Mouse (Mus musculus) embryonic facial prominence, embryonic 15.5 days (tissue): Measurements from ENCODE around the gene Schip1. TPM values are rescaled to one million over a fixed set of nuclear protein-coding genes. Genes with fewer than 3 reads are reported as not detected.

Experiments used
- ATAC-seq: fragments of 200-750 bp; cut with Nextera tagmentation; 2 replicates; pipeline ENCODE4 v1.8.0; 2017; ENCODE audit warnings: low read depth, moderate TSS enrichment; ENCODE audit not compliant: insufficient number of reproducible peaks, low FRiP score, low TSS enrichment
- H3K27ac ChIP-seq: fragments of 300-500 bp; sonication (generic); replicated peaks from 2 replicates; pipeline ENCODE4 v1.5.1; 2015; ENCODE audit warnings: mild to moderate bottlenecking, inconsistent platforms
- H3K27me3 ChIP-seq: fragments of 300-500 bp; sonication (generic); 2 replicates; pipeline ENCODE4 v1.6.1; 2015; ENCODE audit warnings: inconsistent platforms
- H3K36me3 ChIP-seq: fragments of 300-500 bp; sonication (generic); 2 replicates; pipeline ENCODE4 v1.6.1; 2015; ENCODE audit warnings: mild to moderate bottlenecking, inconsistent platforms
- H3K4me1 ChIP-seq: fragments of 300-500 bp; sonication (generic); 2 replicates; pipeline ENCODE4 v1.6.1; 2015; ENCODE audit warnings: inconsistent platforms
- H3K4me2 ChIP-seq: fragments of 300-500 bp; sonication (generic); replicated peaks from 2 replicates; pipeline ENCODE4 v1.6.1; 2015; ENCODE audit warnings: mild to moderate bottlenecking, inconsistent platforms
- H3K4me3 ChIP-seq: fragments of 300-500 bp; sonication (generic); replicated peaks from 2 replicates; pipeline ENCODE4 v1.5.1; 2015; ENCODE audit warnings: mild to moderate bottlenecking, inconsistent platforms
- H3K9ac ChIP-seq: fragments of 300-500 bp; sonication (generic); 2 replicates; pipeline ENCODE4 v1.6.1; 2015; ENCODE audit warnings: inconsistent platforms
- H3K9me3 ChIP-seq: fragments of 300-500 bp; sonication (generic); replicated peaks from 2 replicates; pipeline ENCODE4 v1.6.1; 2016; ENCODE audit warnings: inconsistent platforms
- WGBS: fragments of 180-500 bp; shearing (Covaris S2); methylation state at CpG from one replicate; pipeline ENCODE4 v1.1.7; 2015; 5-methylcytosine and 5-hydroxymethylcytosine counted together
- polyA plus RNA-seq: library from polyadenylated mRNA; unstranded; fragments of >200 nt; fragmentation: Nextera tagmentation; extraction: Ambion mirVana; gene quantifications from 2 replicates; pipeline ENCODE4 v1.2.1, GENCODE M21; 2015

Schip1 gene
- polyA plus RNA-seq, 1 experiment from 2014 or later, result 30.9 TPM

DNA sequence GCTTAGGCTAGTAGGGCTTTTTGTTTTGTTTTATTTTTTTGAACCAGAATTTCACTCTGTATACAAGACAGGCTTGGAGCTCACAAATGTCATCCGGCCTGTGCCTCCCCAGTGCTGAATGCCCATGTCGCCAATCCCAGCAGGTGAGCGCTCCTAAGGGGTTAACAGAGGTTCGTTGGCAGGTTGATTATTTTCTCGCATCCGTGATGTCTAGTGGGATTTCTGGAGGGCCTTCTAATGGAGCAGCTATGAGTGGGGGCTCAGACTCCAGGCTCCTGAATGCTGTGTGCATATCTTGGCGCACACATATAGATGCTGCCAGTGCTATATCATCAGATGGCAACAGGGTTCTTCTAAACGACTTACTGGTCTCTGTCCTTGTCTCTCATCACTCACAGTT is 510.0 kb downstream of the Schip1 start:
- no peaks in the 10 kb centered on the region for H3K27me3 ChIP-seq
- no peaks in the 10 kb centered on the region for H3K36me3 ChIP-seq
- ATAC-seq, result no peak
- no peak overlapping the region for H3K4me3 ChIP-seq
- H3K4me1 ChIP-seq, result peaks cover 21% of the 10 kb centered on the region
- no peak overlapping the region for H3K4me2 ChIP-seq
- H3K9ac ChIP-seq, result no peak overlapping the region
- no peaks in the 10 kb centered on the region for H3K9me3 ChIP-seq
- WGBS, result 73% methylated on average over 8 of the region's 8 CpGs
- H3K27ac ChIP-seq, result no peak overlapping the region

DNA sequence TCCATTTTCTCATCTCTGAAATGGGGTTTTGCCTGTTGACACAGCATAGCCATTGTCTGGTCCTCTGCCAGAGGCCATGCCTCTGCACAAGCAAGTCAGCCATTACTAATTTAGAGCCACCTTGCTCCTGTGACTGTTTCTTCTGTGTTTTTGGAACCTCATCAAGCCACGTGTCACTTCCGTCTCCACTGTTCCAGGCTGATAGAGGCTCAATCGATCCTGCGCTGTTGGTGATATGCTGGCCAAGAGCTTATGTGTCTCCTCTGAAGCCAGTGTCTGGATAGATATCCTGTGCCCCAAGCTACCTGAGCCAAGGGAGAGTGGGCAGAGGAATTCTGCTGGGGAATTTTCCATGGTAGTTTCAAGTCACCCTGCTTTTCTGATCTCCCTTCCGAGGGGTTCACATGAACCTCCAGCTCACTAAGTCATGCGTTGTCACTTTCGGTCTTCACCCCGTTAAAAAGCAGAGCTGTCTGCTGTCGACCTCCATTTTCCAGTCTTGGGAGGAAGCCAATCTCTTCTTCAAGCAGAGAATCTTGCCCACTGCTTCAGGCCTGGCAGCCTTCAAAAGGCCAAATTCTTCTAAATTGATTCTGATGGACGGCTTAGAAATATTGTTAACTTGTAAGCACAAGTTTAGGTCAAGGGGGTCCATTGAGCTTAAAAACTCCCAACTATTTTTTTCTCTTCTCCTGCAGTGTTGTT is 511.2 kb downstream of the Schip1 start:
- Histone ChIP-seq H3K27me3 (no peaks in the 10 kb centered on the region), H3K27ac (no peak overlapping the region), H3K9me3 (no peaks in the 10 kb centered on the region), H3K4me2 (no peak overlapping the region), H3K36me3 (no peaks in the 10 kb centered on the region), H3K9ac (no peak overlapping the region), H3K4me1 (peaks cover 21% of the 10 kb centered on the region), H3K4me3 (no peak overlapping the region)
- no peak for ATAC-seq
- WGBS, result 67% methylated on average over 10 of the region's 10 CpGs

DNA sequence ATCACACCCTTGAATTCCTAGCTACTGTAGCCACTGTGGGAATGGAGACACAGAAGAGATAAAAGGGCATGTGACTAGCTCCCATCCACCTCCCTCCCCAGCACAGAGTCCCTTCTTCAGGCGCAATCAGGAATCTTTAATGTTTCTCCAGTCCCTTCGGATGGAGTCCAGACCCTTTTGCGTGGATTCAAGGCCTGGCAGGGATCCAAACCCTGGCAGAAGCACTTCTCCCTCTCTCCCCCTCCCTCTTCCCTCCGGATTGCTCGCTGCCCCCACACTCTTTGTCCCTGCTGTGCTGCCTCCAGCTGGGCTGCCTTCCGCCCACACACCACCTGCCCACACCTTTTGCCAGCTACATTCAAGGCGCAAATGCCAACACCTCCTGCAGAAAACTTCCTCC is 511.8 kb downstream of the Schip1 start:
- Histone ChIP-seq H3K27ac (no peak overlapping the region), H3K4me2 (no peak overlapping the region), H3K9ac (no peak overlapping the region), H3K4me1 (peaks cover 21% of the 10 kb centered on the region), H3K27me3 (no peaks in the 10 kb centered on the region), H3K36me3 (no peaks in the 10 kb centered on the region), H3K4me3 (no peak overlapping the region), H3K9me3 (no peaks in the 10 kb centered on the region)
- 13% methylated on average over 7 of the region's 7 CpGs for WGBS
- no peak for ATAC-seq

DNA sequence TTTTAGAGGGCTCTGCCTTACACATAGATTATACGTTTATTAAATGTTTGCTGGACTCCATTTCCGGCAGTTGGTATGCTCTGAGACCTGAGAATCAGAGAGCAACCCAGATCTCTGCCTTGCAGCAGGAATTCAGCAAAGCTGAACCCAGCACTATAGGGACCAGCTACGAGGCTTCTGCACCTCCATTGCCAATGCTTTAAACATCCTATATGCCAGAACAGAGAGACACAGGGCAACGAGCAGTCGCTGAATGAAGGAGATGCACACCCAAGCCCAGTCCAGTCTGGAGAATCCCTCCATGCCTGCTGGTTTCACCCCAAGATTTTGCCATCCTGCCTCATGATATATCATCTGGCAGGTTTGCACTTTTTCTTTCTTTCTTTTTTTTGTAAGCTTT is 512.3 kb downstream of the Schip1 start:
- Histone ChIP-seq H3K9me3 (no peaks in the 10 kb centered on the region), H3K4me1 (peaks cover 21% of the 10 kb centered on the region), H3K36me3 (no peaks in the 10 kb centered on the region), H3K27ac (no peak overlapping the region), H3K4me3 (no peak overlapping the region), H3K9ac (no peak overlapping the region), H3K4me2 (no peak overlapping the region), H3K27me3 (no peaks in the 10 kb centered on the region)
- ATAC-seq, result no peak
- 52% methylated on average over 5 of the region's 5 CpGs for WGBS

DNA sequence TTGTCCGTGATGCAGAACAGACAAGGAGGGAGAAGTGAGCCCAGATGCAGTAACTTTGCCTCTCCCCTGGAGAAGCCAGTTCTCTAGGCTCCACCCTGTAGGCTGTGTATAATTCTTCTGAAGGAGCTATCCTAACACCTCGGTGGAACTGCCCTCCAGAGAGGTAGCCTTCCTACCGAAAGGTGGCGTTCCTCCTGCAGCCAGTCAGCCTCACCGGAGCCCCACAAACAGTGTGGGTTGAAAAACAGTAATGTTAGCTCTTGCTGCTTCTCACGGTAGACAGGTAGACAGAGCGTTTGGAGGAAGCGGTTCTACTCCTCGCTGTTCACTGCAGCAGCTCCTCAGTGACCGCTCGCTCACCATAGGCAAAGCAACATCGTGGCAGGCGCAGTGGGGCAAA is 517.0 kb downstream of the Schip1 start:
- WGBS, result 73% methylated on average over 13 of the region's 13 CpGs
- Histone ChIP-seq H3K4me2 (no peak overlapping the region), H3K9me3 (no peaks in the 10 kb centered on the region), H3K36me3 (no peaks in the 10 kb centered on the region), H3K4me3 (no peak overlapping the region), H3K27me3 (no peaks in the 10 kb centered on the region), H3K27ac (no peak overlapping the region), H3K4me1 (peaks cover 24% of the 10 kb centered on the region), H3K9ac (no peak overlapping the region)
- no peak for ATAC-seq

DNA sequence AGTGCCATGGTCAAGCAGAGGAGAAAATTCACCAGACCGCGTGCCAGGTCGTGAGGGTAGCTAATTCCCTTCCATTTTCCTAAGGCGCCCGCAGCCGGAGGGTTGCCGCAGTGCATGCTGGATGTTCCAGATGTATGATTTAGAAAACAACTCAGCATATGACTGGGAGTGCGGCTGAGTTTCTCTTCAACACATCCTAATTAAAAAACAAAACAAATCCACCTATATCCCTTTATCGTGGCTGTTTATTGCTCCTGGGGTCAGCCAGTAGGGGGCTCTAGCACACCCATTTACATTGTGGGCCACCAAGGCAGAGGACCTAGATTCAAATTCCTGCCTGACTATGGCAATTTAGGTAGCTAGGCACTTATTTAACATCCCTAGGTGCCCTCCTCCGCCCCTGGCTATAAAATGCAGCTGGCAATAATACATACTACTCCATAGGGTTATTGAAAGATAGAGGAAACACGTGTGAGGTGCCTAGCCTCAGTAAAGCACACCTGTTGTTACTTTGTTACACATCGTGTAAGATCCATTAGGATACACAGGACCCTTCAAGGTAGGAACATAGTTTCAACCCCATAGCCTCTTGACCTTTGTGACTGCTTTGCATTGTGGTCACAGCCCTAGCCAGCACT is 517.6 kb downstream of the Schip1 start:
- Histone ChIP-seq H3K4me1 (peaks cover 25% of the 10 kb centered on the region), H3K4me2 (no peak overlapping the region), H3K9ac (no peak overlapping the region), H3K9me3 (no peaks in the 10 kb centered on the region), H3K4me3 (no peak overlapping the region), H3K36me3 (no peaks in the 10 kb centered on the region), H3K27me3 (no peaks in the 10 kb centered on the region), H3K27ac (no peak overlapping the region)
- 54% methylated on average over 12 of the region's 12 CpGs for WGBS
- no peak for ATAC-seq

DNA sequence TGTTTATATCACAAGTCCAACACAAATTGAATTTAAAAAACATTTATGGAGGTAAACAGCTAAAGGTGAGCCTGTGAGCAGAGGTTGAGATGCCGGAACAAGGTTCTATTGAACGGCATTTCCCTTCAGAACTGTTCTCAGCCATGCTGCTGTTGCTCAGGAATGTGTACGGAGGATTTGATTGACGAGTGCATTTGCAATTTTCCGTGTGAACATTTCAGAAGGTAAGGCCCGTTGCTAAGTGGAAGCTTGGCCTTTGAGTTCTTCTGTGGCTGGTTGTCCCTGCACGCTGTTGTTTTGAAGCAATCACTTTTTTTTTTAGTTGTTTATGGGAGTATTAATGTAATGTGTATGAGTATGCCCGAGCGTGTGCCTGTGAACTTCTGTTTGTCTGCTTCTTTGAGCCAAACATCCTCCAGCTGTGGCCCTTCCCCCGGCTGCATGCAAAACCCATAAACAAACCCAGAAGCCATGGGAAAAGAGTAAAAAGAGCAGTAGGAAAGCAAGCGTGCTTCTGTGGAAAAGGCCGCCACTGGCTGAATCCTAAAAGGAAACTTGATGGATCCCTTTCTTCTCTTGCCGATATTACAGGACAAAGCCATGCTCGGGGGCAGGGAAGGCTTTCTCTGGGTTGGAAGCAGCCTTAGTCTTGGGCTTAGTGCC is 518.6 kb downstream of the Schip1 start:
- Histone ChIP-seq H3K9ac (no peak overlapping the region), H3K4me1 (peaks cover 25% of the 10 kb centered on the region), H3K27ac (peak overlapping the region; percentile 48), H3K4me3 (peak overlapping the region; percentile 22), H3K4me2 (peak overlapping the region; percentile 40), H3K9me3 (no peaks in the 10 kb centered on the region), H3K27me3 (no peaks in the 10 kb centered on the region), H3K36me3 (no peaks in the 10 kb centered on the region)
- no peak for ATAC-seq
- 6% methylated on average over 14 of the region's 14 CpGs for WGBS

DNA sequence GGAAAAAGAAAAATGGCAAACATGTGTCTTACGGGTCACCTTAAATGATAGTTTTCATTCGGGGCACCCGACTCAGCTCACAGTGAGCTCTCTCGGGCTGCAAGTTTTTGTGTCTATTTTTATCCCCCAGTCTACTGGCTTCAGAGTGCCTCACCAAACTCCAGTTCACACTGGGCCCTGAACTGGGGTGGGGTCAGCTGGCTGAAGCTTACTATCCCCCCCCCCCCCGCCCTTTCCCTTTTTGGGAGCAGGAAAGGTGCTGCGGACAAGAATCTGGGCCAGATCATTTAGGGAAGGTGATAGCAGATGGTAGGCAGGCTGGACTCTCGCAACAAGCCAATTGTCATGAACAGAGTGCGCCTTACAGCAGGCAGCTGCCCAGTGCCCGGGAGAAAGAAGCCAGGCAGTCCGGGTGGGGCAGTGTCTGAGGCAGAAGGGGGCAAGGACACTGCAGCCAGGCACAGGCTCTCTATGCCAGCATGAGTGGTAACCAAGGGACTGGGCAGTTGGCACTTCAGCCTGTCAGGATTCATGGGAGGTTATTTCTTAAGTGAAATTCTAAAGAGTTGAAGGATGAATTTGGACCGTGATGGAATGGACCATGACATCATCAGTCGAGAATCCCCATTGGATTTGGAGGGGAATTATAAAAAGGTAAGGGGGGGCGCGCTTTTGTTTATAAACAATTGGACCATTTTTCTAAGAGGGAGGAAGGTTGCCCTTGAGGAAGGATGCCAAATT is 519.3 kb downstream of the Schip1 start:
- Histone ChIP-seq H3K4me2 (peak overlapping the region; percentile 40), H3K27ac (no peak overlapping the region), H3K4me1 (peaks cover 25% of the 10 kb centered on the region), H3K9ac (no peak overlapping the region), H3K9me3 (no peaks in the 10 kb centered on the region), H3K36me3 (no peaks in the 10 kb centered on the region), H3K4me3 (peak overlapping the region; percentile 22; the same call in 1 of the 2 replicates), H3K27me3 (no peaks in the 10 kb centered on the region)
- WGBS, result 44% methylated on average over 13 of the region's 14 CpGs
- no peak for ATAC-seq

DNA sequence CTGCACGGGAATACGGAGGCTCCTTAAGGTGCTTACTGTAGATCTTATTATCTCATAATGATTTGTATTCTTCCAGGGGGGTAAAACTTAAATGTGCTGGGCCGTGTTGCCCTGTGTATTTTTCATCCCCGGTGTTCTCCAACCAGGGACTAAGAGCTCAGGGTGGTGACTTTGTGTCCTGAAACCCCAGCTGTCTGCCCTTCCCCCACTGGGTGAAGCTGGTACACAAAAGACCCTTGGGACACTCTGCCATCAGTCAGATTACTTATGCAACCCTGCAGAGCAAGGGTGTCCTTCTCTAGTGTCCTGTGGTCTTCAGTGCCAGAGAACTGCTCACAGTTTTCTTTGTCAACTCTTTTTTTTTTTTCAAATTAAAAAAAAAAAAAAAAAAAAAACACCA is 520.6 kb downstream of the Schip1 start:
- Histone ChIP-seq H3K4me1 (peaks cover 25% of the 10 kb centered on the region), H3K4me2 (no peak overlapping the region), H3K4me3 (no peak overlapping the region), H3K27me3 (no peaks in the 10 kb centered on the region), H3K27ac (no peak overlapping the region), H3K36me3 (no peaks in the 10 kb centered on the region), H3K9ac (no peak overlapping the region), H3K9me3 (no peaks in the 10 kb centered on the region)
- WGBS, result 78% methylated on average over 4 of the region's 4 CpGs
- no peak for ATAC-seq

DNA sequence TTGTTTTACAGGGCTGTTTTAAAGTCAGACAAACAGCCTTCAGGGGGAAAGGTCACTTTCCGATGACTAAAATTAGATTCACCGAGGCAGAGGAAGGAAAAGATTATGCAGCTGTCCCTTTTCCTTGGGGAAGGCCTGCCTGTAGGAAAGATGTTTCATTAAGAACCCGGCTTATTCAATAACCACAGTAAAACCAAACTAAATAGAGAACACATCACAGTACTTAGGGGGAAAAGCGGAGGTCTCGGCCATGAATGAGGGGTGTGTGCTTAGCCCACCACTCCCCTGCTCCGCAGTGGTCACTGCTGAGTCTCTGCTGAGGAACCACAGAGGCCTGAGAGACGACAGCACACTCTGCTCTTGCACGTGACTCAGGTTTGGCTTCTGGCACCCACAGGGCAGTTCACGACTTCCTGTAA is 522.1 kb downstream of the Schip1 start:
- H3K9me3 ChIP-seq, result no peaks in the 10 kb centered on the region

DNA sequence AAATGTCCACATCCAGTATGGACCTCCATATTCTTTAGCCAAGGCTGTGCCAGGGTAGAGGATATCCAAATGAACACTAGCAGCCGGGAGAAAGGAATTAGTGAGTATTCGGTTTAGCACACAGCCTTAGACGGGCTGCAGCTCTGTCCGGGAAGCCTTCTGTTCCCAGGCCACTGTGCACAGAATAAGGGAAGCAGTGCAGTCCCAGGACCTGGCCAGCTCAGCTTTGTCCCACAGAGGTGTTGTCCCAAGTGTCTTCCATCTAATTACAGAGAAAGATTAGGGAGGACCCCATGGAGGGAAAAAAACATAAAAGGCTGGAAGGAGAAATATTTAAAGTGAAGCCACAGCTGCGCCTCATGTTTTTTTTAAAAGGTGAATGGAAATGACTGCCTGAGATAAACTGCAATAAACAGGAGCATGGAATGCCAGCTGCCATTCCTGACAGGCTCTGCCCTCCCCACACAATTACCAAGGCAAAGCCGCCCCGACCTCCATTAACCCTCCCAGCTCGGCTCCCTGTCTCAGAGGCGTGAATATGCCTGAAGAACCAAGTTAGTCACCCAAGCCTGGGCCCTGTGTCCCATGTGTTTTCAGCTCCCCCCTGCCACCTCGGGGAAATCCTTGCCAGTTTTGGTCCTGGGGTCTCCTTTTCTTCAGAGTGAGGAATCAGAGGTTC is 523.1 kb downstream of the Schip1 start:
- Histone ChIP-seq H3K27me3 (no peaks in the 10 kb centered on the region), H3K9me3 (no peaks in the 10 kb centered on the region), H3K27ac (no peak overlapping the region), H3K4me2 (no peak overlapping the region), H3K4me1 (peaks cover 23% of the 10 kb centered on the region), H3K4me3 (no peak overlapping the region), H3K9ac (no peak overlapping the region), H3K36me3 (no peaks in the 10 kb centered on the region)
- WGBS, result 66% methylated on average over 10 of the region's 10 CpGs
- ATAC-seq, result no peak

More for the DNA sequence above, 522.1 kb downstream of the Schip1 start:
- Histone ChIP-seq H3K4me2 (no peak overlapping the region), H3K27me3 (no peaks in the 10 kb centered on the region), H3K27ac (peak overlapping the region; percentile 8; the same call in 1 of the 2 replicates), H3K36me3 (no peaks in the 10 kb centered on the region), H3K4me1 (peaks cover 31% of the 10 kb centered on the region), H3K9ac (no peak overlapping the region), H3K4me3 (no peak overlapping the region)
- WGBS, result 27% methylated on average over 9 of the region's 9 CpGs
- ATAC-seq, result no peak
